Mouse (Mus musculus): ENCODE data around the gene Zfp865. TPM values are rescaled to one million over a fixed set of nuclear protein-coding genes. Genes with fewer than 3 reads are reported as not detected.

The Zfp865 gene
- total RNA-seq, 1 experiment from 2014 or later, result 34.3 TPM

DNA sequence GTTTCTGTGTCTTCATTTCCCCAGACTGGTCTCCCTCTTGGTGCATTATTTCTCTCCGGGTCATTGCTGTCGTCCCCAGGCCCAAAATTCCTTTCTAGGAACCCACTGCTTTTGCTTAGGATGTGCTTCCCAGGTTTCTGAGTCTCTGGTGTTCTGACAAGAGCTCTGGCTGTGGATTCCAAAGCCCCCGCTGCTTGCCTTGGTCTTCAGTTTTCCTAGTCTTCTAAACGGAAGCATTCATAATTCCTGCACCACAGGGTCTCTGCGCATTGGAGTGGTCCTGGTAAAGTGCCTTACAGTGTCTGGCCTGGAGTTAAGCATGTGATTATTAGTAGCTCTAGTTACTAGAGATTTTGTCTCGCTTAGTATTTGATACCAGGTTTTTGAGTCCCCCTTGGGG is 60.6 kb downstream of the Zfp865 start:
- no peak for DNase-seq

DNA sequence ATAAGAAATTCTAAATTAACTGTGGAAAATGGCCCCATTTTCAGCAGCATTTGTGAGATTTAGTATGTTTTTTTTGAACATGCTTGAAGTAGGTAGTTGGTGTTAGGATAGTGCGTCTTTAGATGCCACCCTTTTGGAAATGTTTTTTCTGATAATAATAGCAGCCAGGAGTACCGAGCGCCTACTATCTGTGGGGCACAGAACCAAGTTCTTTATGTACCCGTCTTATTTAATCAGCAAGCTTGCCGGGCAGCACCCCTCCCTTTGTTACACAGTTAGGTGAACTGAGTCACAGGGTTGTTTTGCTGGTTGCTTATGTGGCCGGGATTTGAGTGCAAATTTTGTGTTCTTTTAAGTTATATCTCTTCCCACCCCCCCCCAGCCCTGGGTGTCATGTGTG is 61.1 kb downstream of the Zfp865 start:
- no peak for DNase-seq

DNA sequence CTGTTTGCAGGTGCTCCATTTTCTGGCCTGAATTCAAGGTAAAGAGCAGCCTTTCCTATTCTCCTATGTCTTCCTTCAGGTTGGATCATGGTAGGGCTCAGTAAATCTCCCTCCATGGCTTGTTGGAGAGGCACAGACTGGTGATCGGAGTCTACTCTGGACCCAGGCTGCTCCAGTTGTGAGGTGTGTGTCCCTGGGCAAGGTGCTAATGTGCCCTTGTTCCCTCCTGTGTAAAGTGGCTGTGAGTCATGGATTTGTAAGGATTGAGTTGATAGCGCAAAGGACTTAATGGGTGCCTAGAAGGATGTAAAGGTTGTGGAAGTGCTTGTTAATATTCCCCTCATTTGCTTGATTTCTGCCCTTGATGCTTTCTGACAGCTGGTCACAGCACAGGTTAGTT is 61.8 kb downstream of the Zfp865 start:
- DNase-seq, result no peak

DNA sequence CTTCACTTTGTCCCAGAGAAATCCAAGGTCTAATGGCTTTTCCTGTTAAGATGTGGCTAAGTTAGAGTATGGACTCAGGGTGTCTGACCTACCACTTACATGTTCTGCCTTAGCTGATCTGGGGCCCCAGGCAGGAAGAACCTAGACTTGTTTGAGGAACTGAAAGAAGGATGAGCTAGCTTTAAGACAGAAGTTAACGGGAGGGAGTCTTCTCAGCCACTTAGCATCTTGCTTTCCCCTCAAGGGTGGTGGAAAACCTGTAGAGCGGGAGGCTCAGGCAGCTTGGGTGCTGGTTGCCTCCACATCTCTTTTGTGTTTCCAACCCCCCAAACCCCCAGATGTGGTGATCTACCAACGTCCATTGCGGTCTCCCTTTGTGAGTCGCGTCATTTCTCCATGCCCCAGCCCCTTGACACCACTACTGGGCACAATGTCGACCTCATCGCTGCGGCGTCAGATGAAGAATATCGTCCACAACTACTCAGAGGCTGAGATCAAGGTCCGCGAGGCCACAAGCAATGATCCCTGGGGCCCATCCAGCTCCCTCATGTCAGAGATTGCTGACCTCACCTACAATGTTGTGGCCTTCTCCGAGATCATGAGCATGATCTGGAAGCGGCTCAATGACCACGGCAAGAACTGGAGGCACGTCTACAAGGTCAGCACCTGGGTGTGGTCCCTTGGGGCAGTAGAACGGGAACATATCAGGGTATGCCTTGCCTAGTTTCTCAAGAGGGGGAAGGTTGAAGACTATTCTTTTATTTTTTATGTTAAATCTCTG is 63.3 kb downstream of the Zfp865 start:
- DNase-seq, result no peak

DNA sequence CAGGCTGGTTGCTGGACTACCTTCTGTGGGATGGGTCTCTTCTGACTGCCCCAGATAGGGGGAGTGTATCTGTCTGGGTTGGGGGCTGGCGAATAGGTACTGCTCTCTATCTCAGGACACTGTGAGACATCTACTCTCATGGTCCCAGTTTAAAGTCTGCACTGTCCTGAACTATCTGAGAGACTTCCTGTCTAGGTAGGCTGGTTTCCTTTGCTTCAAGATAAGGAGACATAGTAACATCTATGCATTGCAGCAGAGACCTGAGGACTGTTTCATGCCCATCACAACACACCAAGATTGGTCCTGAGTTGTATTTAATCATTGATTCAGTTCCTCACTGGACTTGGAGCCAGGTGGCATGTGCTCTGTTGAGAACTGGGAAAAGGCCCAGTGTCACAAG is 65.3 kb downstream of the Zfp865 start:
- DNase-seq, result no peak

Other genes with a start within 250 kb of the Zfp865 start
- not detected in 2 replicates for gene Fam71e2, start 249.1 kb upstream of the Zfp865 start, total RNA-seq (2021)
- 0.15 TPM in 1 of 2 replicates, not detected in the other for gene Il11, start 237.5 kb upstream of the Zfp865 start, total RNA-seq (2021)
- gene Tmem190, start 237.4 kb upstream of the Zfp865 start, total RNA-seq (2021), result not detected in 2 replicates
- 13.4 and 16.4 TPM in 2 replicates for gene Tmem238, start 230.7 kb upstream of the Zfp865 start, total RNA-seq (2021)
- 922 and 1,210 TPM in 2 replicates for gene Rpl28, start 227.5 kb upstream of the Zfp865 start, total RNA-seq (2021)
- gene Ube2s, start 207.8 kb upstream of the Zfp865 start, total RNA-seq (2021), result 114 and 127 TPM in 2 replicates
- gene Shisa7, start 175.7 kb upstream of the Zfp865 start, total RNA-seq (2021), result 2.0 and 2.2 TPM in 2 replicates
- gene Isoc2b, start 150.1 kb upstream of the Zfp865 start, total RNA-seq (2021), result 24.0 and 30.5 TPM in 2 replicates
- 42.1 and 48.2 TPM in 2 replicates for gene Isoc2a, start 143.2 kb upstream of the Zfp865 start, total RNA-seq (2021)
- gene Gm36210, start 113.9 kb upstream of the Zfp865 start, total RNA-seq (2021), result not detected in 2 replicates
- 16.4 and 19.0 TPM in 2 replicates for gene Zfp628, start 105.2 kb upstream of the Zfp865 start, total RNA-seq (2021)
- 7.7 and 9.1 TPM in 2 replicates for gene Nat14, start 98.3 kb upstream of the Zfp865 start, total RNA-seq (2021)
- gene Ssc5d, start 94.6 kb upstream of the Zfp865 start, total RNA-seq (2021), result 2.0 and 3.2 TPM in 2 replicates
- gene Sbk2, start 56.0 kb upstream of the Zfp865 start, total RNA-seq (2021), result 0.55 TPM in 1 of 2 replicates, not detected in the other
- 0.15 TPM in 1 of 2 replicates, not detected in the other for gene Sbk3, start 49.2 kb upstream of the Zfp865 start, total RNA-seq (2021)
- gene Zfp579, start 24.2 kb upstream of the Zfp865 start, total RNA-seq (2021), result 21.1 and 31.6 TPM in 2 replicates
- 15.3 and 17.6 TPM in 2 replicates for gene Zfp524, start 6.0 kb upstream of the Zfp865 start, total RNA-seq (2021)
- 18.7 and 26.4 TPM in 2 replicates for gene Fiz1, start 5.7 kb upstream of the Zfp865 start, total RNA-seq (2021)
- gene Gm44973, start 4.9 kb upstream of the Zfp865 start, total RNA-seq (2021), result not detected in 2 replicates
- gene Ccdc106, start 177 bp downstream of the Zfp865 start, total RNA-seq (2021), result 1.00 and 1.1 TPM in 2 replicates
- 1.1 TPM in 1 of 2 replicates, not detected in the other for gene 4632433K11Rik, start 13.7 kb downstream of the Zfp865 start, total RNA-seq (2021)
- 4.7 and 5.5 TPM in 2 replicates for gene Zfp784, start 18.1 kb downstream of the Zfp865 start, total RNA-seq (2021)
- 7.9 and 8.8 TPM in 2 replicates for gene Zfp580, start 31.2 kb downstream of the Zfp865 start, total RNA-seq (2021)
- gene U2af2, start 41.8 kb downstream of the Zfp865 start, total RNA-seq (2021), result 191 and 195 TPM in 2 replicates
- gene Epn1, start 59.9 kb downstream of the Zfp865 start, total RNA-seq (2021), result 140 and 152 TPM in 2 replicates
- not detected in 2 replicates for gene Rfpl4, start 96.6 kb downstream of the Zfp865 start, total RNA-seq (2021)
- 1.3 and 1.7 TPM in 2 replicates for gene Rasl2-9, start 105.6 kb downstream of the Zfp865 start, total RNA-seq (2021)
- gene Vmn1r55, start 129.3 kb downstream of the Zfp865 start, total RNA-seq (2021), result not detected in 2 replicates
- gene Vmn1r56, start 176.4 kb downstream of the Zfp865 start, total RNA-seq (2021), result not detected in 2 replicates
- not detected in 2 replicates for gene Vmn1r57, start 198.1 kb downstream of the Zfp865 start, total RNA-seq (2021)